Mouse (Mus musculus) 3T3-L1 (cell line): ENCODE measurements at regions not wholly inside any gene's neighbourhood (a gene's known extent, or its start where the extent isn't known, plus 50 kb on each side); places are given as distances from the start of the nearest gene placed in this dataset.
"Not testable (repeated sequence)": the region's sequence is repeated elsewhere in the genome, so short reads cannot be mapped to it uniquely, and the experiment has no call there.

Experiments
- DNase-seq: peaks from one replicate; pipeline ENCODE4 v3.0.0-alpha.2; 2015; ENCODE audit warnings: low read depth, low spot score

GRCm38 (mm10) chr8:18007567-18007966 is 970.5 kb downstream of the Defb40 start:
- no peak for DNase-seq

- DNase-seq = no peak
Observed at GRCm38 (mm10) chr8:18005660-18006059, 972.4 kb downstream of the Defb40 start.

GRCm38 (mm10) chr8:18000750-18001149 is 977.3 kb downstream of the Defb40 start:
- no peak for DNase-seq

- no peak for DNase-seq
Observed at GRCm38 (mm10) chr8:17984779-17985178, 993.3 kb downstream of the Defb40 start.

- no peak for DNase-seq
Observed at GRCm38 (mm10) chr8:17948848-17949247, 1029.2 kb downstream of the Defb40 start.

- no peak for DNase-seq
Observed at GRCm38 (mm10) chr8:17948053-17948834, 1029.8 kb downstream of the Defb40 start.

GRCm38 (mm10) chr8:17934696-17935095 is 1043.4 kb downstream of the Defb40 start:
- DNase-seq = no peak

- DNase-seq = no peak
Observed at GRCm38 (mm10) chr8:17909316-17909715, 1068.7 kb downstream of the Defb40 start.

GRCm38 (mm10) chr8:17888598-17888997 is 1089.5 kb downstream of the Defb40 start:
- not testable (repeated sequence) for DNase-seq

GRCm38 (mm10) chr8:17863388-17863787 is 1114.7 kb downstream of the Defb40 start:
- DNase-seq = no peak
